Comparison of ENCODE assay signal across 24 mouse cellular contexts in the genomic region with DNA sequence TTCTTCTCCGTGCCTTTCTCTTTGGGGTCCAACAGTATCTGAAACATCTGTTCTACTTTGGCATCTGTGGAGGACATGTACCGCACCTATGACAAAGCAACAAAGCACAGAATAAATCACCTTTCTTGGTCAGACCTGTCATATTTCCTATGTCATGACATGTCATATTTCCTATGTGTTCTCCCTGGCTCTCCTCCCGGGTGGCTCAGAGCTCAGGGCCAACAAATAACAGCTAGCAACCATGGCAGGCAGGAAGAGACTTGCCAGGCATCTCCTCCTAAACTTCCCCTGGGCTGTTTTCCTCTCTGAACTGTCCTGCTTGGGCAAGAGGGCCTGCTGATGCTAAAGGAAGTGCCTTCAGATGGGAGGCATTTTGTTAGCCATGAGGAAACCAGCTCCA.
"Had no signal": no experiment of that assay in that cellular context is flagged by ENCODE, and none has a peak within 500 bp of the region (broad histone marks: within the 10 kb centered on the region; RNA-seq: fewer than 3 reads in every experiment).

No protein-coding gene starts in this region.

- H3K4me3 ChIP-seq: gastrocnemius, adult 2 months; heart, adult 2 months; heart, embryonic 13.5 days; heart, embryonic 15.5 days; hindbrain, embryonic 15.5 days; layer of hippocampus, adult 2 months; limb, embryonic 13.5 days; limb, embryonic 15.5 days; liver, embryonic 12.5 days had no signal

- H3K4me2 ChIP-seq: heart, embryonic 11.5 days; heart, embryonic 13.5 days; heart, embryonic 15.5 days; hindbrain, embryonic 15.5 days; limb, embryonic 13.5 days; limb, embryonic 15.5 days; liver, embryonic 12.5 days had no signal

- H3K9ac ChIP-seq: heart, embryonic 13.5 days; heart, embryonic 15.5 days; hindbrain, embryonic 15.5 days; limb, embryonic 13.5 days; limb, embryonic 15.5 days; liver, embryonic 12.5 days; liver, embryonic 14.5 days had no signal

- ATAC-seq: hindbrain, postnatal 0 days; intestine, postnatal 0 days; liver, embryonic 12.5 days had no signal

- H3K27ac ChIP-seq: heart, adult 2 months; heart, embryonic 13.5 days; heart, embryonic 15.5 days; hindbrain, embryonic 15.5 days; hindbrain, postnatal 0 days; layer of hippocampus, adult 2 months; left cerebral cortex, adult 2 months; limb, embryonic 13.5 days; limb, embryonic 15.5 days; liver, embryonic 12.5 days; liver, embryonic 14.5 days had no signal

- H3K27me3 ChIP-seq: heart, embryonic 13.5 days; heart, embryonic 15.5 days; hindbrain, embryonic 15.5 days; limb, embryonic 13.5 days; limb, embryonic 15.5 days; liver, embryonic 12.5 days had no signal

- H3K9me3 ChIP-seq: heart, embryonic 13.5 days; heart, embryonic 15.5 days; hindbrain, embryonic 15.5 days; limb, embryonic 15.5 days; liver, embryonic 12.5 days had no signal

- DNase-seq: gastrocnemius, adult 2 months; gastrocnemius, postnatal 10 days; gastrocnemius, postnatal 25 days; heart, adult 11 months; heart, adult 2 months; heart, postnatal 14 days; heart, postnatal 36 days; kidney, adult 18-20 months; kidney, adult 8-10 months; kidney, postnatal 10 days; kidney, postnatal 25 days; kidney, postnatal 4 days had no signal
